8 mouse cellular contexts compared by ENCODE assay signal in genomic region chr3:102445567-102445966, GRCm38 (mm10). TPM values are rescaled to one million over a fixed set of nuclear protein-coding genes. Genes with fewer than 3 reads are reported as not detected.
DNase-seq lines count a peak whose midpoint lies in the region; ATAC-seq lines count a peak whose summit lies in the region.
"Had no signal": no experiment of that assay in that cellular context is flagged by ENCODE, and none has a peak within 500 bp of the region (broad histone marks: within the 10 kb centered on the region; RNA-seq: fewer than 3 reads in every experiment).

No protein-coding gene starts in this region.

- no peaks in the 10 kb centered on the region for H3K4me1 ChIP-seq in kidney, embryonic 16.5 days (ENCODE audit: insufficient read depth, low read length)
- H3K4me1 ChIP-seq in hindbrain, embryonic 14.5 days (replicated peaks; ENCODE audit: control insufficient read depth, insufficient read depth, low read length), result no peaks in the 10 kb centered on the region
- H3K4me1 ChIP-seq: liver, embryonic 15.5 days had no signal

- no peaks in the 10 kb centered on the region for H3K36me3 ChIP-seq in kidney, embryonic 16.5 days (ENCODE audit: insufficient read depth, low read length)
- no peaks in the 10 kb centered on the region for H3K36me3 ChIP-seq in hindbrain, embryonic 14.5 days (replicated peaks; ENCODE audit: control insufficient read depth, insufficient read depth)
- H3K36me3 ChIP-seq: liver, embryonic 15.5 days had no signal

- no peak for ATAC-seq in kidney, embryonic 16.5 days (ENCODE audit: low FRiP score, low TSS enrichment)
- ATAC-seq in hindbrain, embryonic 14.5 days (ENCODE audit: low FRiP score), result no peak

- 60% methylated on average over 3 of the region's 3 CpGs for WGBS in kidney, embryonic 16.5 days
- WGBS in hindbrain, embryonic 14.5 days, result 90% methylated on average over 3 of the region's 3 CpGs

- H3K9me3 ChIP-seq in kidney, embryonic 16.5 days (ENCODE audit: low read length), result 0 out of 2 replicates have a peak, but pooled peaks cover 3% of the 10 kb centered on the region
- no peaks in the 10 kb centered on the region for H3K9me3 ChIP-seq in hindbrain, embryonic 14.5 days (ENCODE audit: control insufficient read depth, low read length)
- H3K9me3 ChIP-seq: liver, embryonic 15.5 days had no signal

- H3K4me2 ChIP-seq in kidney, embryonic 16.5 days (replicated peaks; ENCODE audit: low read depth, low read length), result no peak overlapping the region
- no peak overlapping the region for H3K4me2 ChIP-seq in hindbrain, embryonic 14.5 days (replicated peaks)
- H3K4me2 ChIP-seq: liver, embryonic 15.5 days had no signal

- peak; percentile 45 for DNase-seq in kidney, adult 11 months
- DNase-seq in gastrocnemius, postnatal 10 days, result peak; percentile 27
- DNase-seq in kidney, adult 9 months, result peak; percentile 51
- peak; percentile 71 for DNase-seq in ovary, postnatal 14 days (ENCODE audit: low spot score)
- DNase-seq in hindbrain, embryonic 14.5 days (ENCODE audit: low spot score), result no peak
- no peak for DNase-seq in B cell, adult 2 months

- H3K4me3 ChIP-seq in kidney, embryonic 16.5 days (ENCODE audit: low read length), result no peak overlapping the region
- no peak overlapping the region for H3K4me3 ChIP-seq in hindbrain, embryonic 14.5 days (replicated peaks; ENCODE audit: low read length)
- H3K4me3 ChIP-seq: liver, embryonic 15.5 days had no signal

- H3K27me3 ChIP-seq in kidney, embryonic 16.5 days (ENCODE audit: insufficient read depth, low read length), result no peaks in the 10 kb centered on the region
- H3K27me3 ChIP-seq in hindbrain, embryonic 14.5 days (ENCODE audit: control insufficient read depth, insufficient read depth, low read length), result no peaks in the 10 kb centered on the region
- H3K27me3 ChIP-seq: liver, embryonic 15.5 days had no signal

- H3K27ac ChIP-seq in kidney, embryonic 16.5 days (ENCODE audit: low read length), result no peak overlapping the region
- H3K27ac ChIP-seq in hindbrain, embryonic 14.5 days, result no peak overlapping the region
- H3K27ac ChIP-seq: liver, embryonic 15.5 days had no signal

- no peak overlapping the region for H3K9ac ChIP-seq in kidney, embryonic 16.5 days (replicated peaks; ENCODE audit: low read length)
- H3K9ac ChIP-seq in hindbrain, embryonic 14.5 days, result no peak overlapping the region
- H3K9ac ChIP-seq: liver, embryonic 15.5 days had no signal

RNA-seq across cellular contexts. Expression of gene Ngf, which starts 24.2 kb away (rescaled TPM):
- polyA plus RNA-seq in kidney, embryonic 16.5 days (2015; fragmentation: Nextera tagmentation; extraction: Ambion mirVana), result 4.1 and 4.7 TPM in 2 replicates
- 1 to 10 TPM; 1.3 to 1.8 TPM for total RNA-seq in gastrocnemius, postnatal 10 days (2021)
- polyA plus RNA-seq in hindbrain, embryonic 14.5 days (2014; fragmentation: Nextera tagmentation; extraction: Ambion mirVana), result 0.29 TPM in 2 replicates

Comparison
In these comparisons a context has a peak if more than half of its experiments do, and no peak if none do; other contexts are left out.
1. DNase-seq: peak in kidney, adult 11 months (single experiment), gastrocnemius, postnatal 10 days (single experiment), kidney, adult 9 months (single experiment) and ovary, postnatal 14 days (single experiment); none in hindbrain, embryonic 14.5 days (single experiment) and B cell, adult 2 months (0 of 2).